Mouse (Mus musculus) lung, adult 2 months (tissue): ENCODE results near the gene Ces1c.

Experiments
- CTCF ChIP-seq: fragments of 200-500 bp; IDR thresholded peaks from 2 replicates; pipeline ENCODE4 v1.5.1; 2011; ENCODE audit warnings: mild to moderate bottlenecking, low read length, control low read depth; ENCODE audit not compliant: insufficient read depth
- POLR2A ChIP-seq: fragments of 200-500 bp; IDR thresholded peaks from 2 replicates; pipeline ENCODE4 v1.6.1; 2011; ENCODE audit warnings: low read depth, mild to moderate bottlenecking, control low read depth, low read length, borderline replicate concordance; ENCODE audit errors: extremely low read depth

- TF ChIP-seq CTCF, result no peak
- no peak for TF ChIP-seq POLR2A
Observed at GRCm38 (mm10) chr8:93088686-93089122, 42.4 kb downstream of the Ces1c start.
